9 mouse cellular contexts compared by ENCODE assay signal in the genomic region with DNA sequence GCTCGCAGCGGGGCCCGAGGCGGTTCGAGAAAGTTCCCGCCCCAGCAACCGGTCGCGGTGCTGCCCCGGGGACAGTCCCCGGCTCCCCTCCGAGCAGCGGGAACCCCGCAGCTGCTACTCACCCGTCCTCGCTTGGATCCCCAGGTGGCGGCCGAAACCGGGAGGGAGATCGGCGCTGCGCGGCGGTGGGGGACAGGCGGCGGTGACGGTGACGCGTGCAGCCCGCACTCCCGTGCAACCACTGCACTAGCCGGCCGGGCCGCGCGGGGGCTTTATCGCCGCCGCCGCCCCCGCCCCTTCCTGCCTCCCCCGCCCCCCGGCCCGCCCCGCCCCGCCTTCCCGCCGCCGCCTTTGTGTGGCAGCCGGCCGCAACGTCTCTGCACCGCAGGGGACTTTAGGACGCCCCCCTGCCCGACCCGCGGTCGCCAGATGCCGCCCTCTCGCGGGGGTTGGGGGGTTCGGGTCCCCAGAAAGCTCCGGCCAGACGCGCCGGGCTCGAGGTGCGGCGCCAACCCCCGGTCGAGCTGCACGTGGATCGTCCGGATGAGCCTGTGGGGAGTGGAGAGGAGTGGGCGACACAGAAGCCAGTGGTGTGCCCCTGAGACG. TPM values are rescaled to one million over a fixed set of nuclear protein-coding genes. Genes with fewer than 3 reads are reported as not detected.
A peak's percentile ranks its signal among the peaks of the same experiment; 100 is the strongest.
DNase-seq lines count a peak whose midpoint lies in the region; ATAC-seq and TF ChIP-seq lines count a peak whose summit lies in the region.
"Had no signal": no experiment of that assay in that cellular context is flagged by ENCODE, and none has a peak within 500 bp of the region (broad histone marks: within the 10 kb centered on the region; RNA-seq: fewer than 3 reads in every experiment).

No protein-coding gene starts in this region.

- peak overlapping the region; percentile 76 for H3K4me3 ChIP-seq in cortical plate, adult 2 months (ENCODE audit: insufficient read depth, low read length)
- peak overlapping the region; percentile 86 for H3K4me3 ChIP-seq in heart, embryonic 13.5 days
- peak overlapping the region; percentile 75 for H3K4me3 ChIP-seq in stomach, embryonic 15.5 days (replicated peaks)

- no peaks in the 10 kb centered on the region for H3K36me3 ChIP-seq in heart, embryonic 13.5 days
- no peaks in the 10 kb centered on the region for H3K36me3 ChIP-seq in stomach, embryonic 15.5 days

- TF ChIP-seq CTCF in cortical plate, adult 2 months (IDR thresholded peaks at IDR 0.05; ENCODE audit: extremely low read depth, insufficient read depth, low read length): no peak

- peak overlapping the region; percentile 93 for H3K4me2 ChIP-seq in heart, embryonic 13.5 days
- peak overlapping the region; percentile 95 for H3K4me2 ChIP-seq in stomach, embryonic 15.5 days

- peak overlapping the region; percentile 64; the same call in 1 of the 2 replicates for H3K27ac ChIP-seq in cortical plate, adult 2 months (ENCODE audit: insufficient read depth, low read length)
- 0 out of 2 replicates have a peak overlapping the region, but pooled peaks have one; percentile 36 for H3K27ac ChIP-seq in heart, embryonic 13.5 days (replicated peaks)
- H3K27ac ChIP-seq in stomach, embryonic 15.5 days: no peak overlapping the region

- peak; percentile 52; the same call in 1 of the 2 replicates for ATAC-seq in heart, embryonic 13.5 days (ENCODE audit: extremely low read depth, insufficient number of reproducible peaks, low FRiP score, low TSS enrichment)
- ATAC-seq in megakaryocyte-erythroid progenitor cell, adult 5-6 weeks (replicated peaks; ENCODE audit: low FRiP score, low TSS enrichment, poor library complexity, severe bottlenecking): peak; percentile 45
- peak; percentile 61 for ATAC-seq in stomach, embryonic 15.5 days (ENCODE audit: insufficient read depth, low FRiP score, low read depth)

- peaks cover 3% of the 10 kb centered on the region for H3K4me1 ChIP-seq in cortical plate, adult 2 months (ENCODE audit: control insufficient read depth, insufficient read depth, low read length)
- H3K4me1 ChIP-seq in heart, embryonic 13.5 days: peaks cover 53% of the 10 kb centered on the region
- peaks cover 23% of the 10 kb centered on the region for H3K4me1 ChIP-seq in stomach, embryonic 15.5 days

- TF ChIP-seq POLR2A in cortical plate, adult 2 months (IDR thresholded peaks at IDR 0.05; ENCODE audit: extremely low read depth, insufficient read depth, low read length): no peak

- WGBS in heart, embryonic 13.5 days: under 1% methylated on average over 68 of the region's 76 CpGs
- WGBS in stomach, embryonic 15.5 days: under 1% methylated on average over 75 of the region's 76 CpGs

- peak; percentile 15 to 35 for DNase-seq in cerebellum, postnatal 25 days
- no peak for DNase-seq in cerebellum, adult 9-11 months
- DNase-seq in CD4-positive helper T cell, adult 2 months (ENCODE audit: low read depth, low spot score): peak; percentile 31
- DNase-seq in kidney, postnatal 25 days: peak; percentile 16 to 44

- no peaks in the 10 kb centered on the region for H3K9me3 ChIP-seq in heart, embryonic 13.5 days
- H3K9me3 ChIP-seq in stomach, embryonic 15.5 days: no peaks in the 10 kb centered on the region

- H3K27me3 ChIP-seq in heart, embryonic 13.5 days (replicated peaks): no peaks in the 10 kb centered on the region
- H3K27me3 ChIP-seq in stomach, embryonic 15.5 days (replicated peaks): no peaks in the 10 kb centered on the region

- peak overlapping the region; percentile 92 for H3K9ac ChIP-seq in heart, embryonic 13.5 days
- peak overlapping the region; percentile 54 for H3K9ac ChIP-seq in stomach, embryonic 15.5 days

RNA-seq across cellular contexts. Expression of gene Serpine2, which starts 2.5 kb away (rescaled TPM):
- 135 and 149 TPM in 2 replicates for polyA plus RNA-seq in cortical plate, adult 2 months (2012; rRNA removed)
- 144 and 148 TPM in 2 replicates for polyA plus RNA-seq in heart, embryonic 13.5 days (2015; fragmentation: Nextera tagmentation; extraction: Ambion mirVana)
- 4.6 TPM in 1 of 2 replicates, not detected in the other for total RNA-seq in megakaryocyte-erythroid progenitor cell, adult 5-6 weeks (2014; fragmentation: Nextera tagmentation)
- total RNA-seq in megakaryocyte-erythroid progenitor cell, adult 5-6 weeks (2017): 2.4 TPM in 1 of 2 replicates, not detected in the other
- polyA plus RNA-seq in stomach, embryonic 15.5 days (2015; fragmentation: Nextera tagmentation; extraction: Ambion mirVana): 99.0 and 105 TPM in 2 replicates
- total RNA-seq: MEL had no signal
